Mouse (Mus musculus) intestine, postnatal 0 days (tissue): Measurements from ENCODE around the gene Map6. TPM values are rescaled to one million over a fixed set of nuclear protein-coding genes. Genes with fewer than 3 reads are reported as not detected.

Experiments used
- ATAC-seq: fragments of 200-750 bp; cut with Nextera tagmentation; 2 replicates; pipeline ENCODE4 v1.8.0; 2017; ENCODE audit warnings: mild to moderate bottlenecking, moderate TSS enrichment, moderate library complexity
- H3K27ac ChIP-seq: fragments of 300-500 bp; sonication (generic); 2 replicates; pipeline ENCODE4 v1.5.1; 2014; ENCODE audit warnings: mild to moderate bottlenecking, low read depth, low read length, moderate library complexity
- H3K27me3 ChIP-seq: fragments of 300-500 bp; sonication (generic); replicated peaks from 2 replicates; pipeline ENCODE4 v1.6.1; 2014; ENCODE audit warnings: low read length, mixed read lengths; ENCODE audit not compliant: control insufficient read depth, insufficient read depth
- H3K36me3 ChIP-seq: fragments of 300-500 bp; sonication (generic); 2 replicates; pipeline ENCODE4 v1.6.1; 2014; ENCODE audit warnings: mild to moderate bottlenecking, moderate library complexity; ENCODE audit not compliant: control insufficient read depth, insufficient read depth
- H3K4me1 ChIP-seq: fragments of 300-500 bp; sonication (generic); replicated peaks from 2 replicates; pipeline ENCODE4 v1.6.1; 2014; ENCODE audit warnings: antibody characterized with exemption, low read length, mixed read lengths; ENCODE audit not compliant: control insufficient read depth, insufficient read depth
- H3K4me2 ChIP-seq: fragments of 300-500 bp; sonication (generic); replicated peaks from 2 replicates; pipeline ENCODE4 v1.6.1; 2014; ENCODE audit warnings: low read depth, mild to moderate bottlenecking, moderate library complexity
- H3K4me3 ChIP-seq: fragments of 300-500 bp; sonication (generic); 2 replicates; pipeline ENCODE4 v1.5.1; 2014; ENCODE audit warnings: low read depth, low read length
- H3K9ac ChIP-seq: fragments of 300-500 bp; sonication (generic); 2 replicates; pipeline ENCODE4 v1.6.1; 2014; ENCODE audit warnings: mild to moderate bottlenecking, low read depth, low read length
- H3K9me3 ChIP-seq: fragments of 300-500 bp; sonication (generic); 2 replicates; pipeline ENCODE4 v1.6.1; 2016; ENCODE audit warnings: mixed run types; ENCODE audit not compliant: control insufficient read depth
- CTCF ChIP-seq: sonication (generic); IDR thresholded peaks from 2 replicates; pipeline ENCODE4 v1.5.1; 2016; ENCODE audit warnings: low read depth, mild to moderate bottlenecking, control low read depth, antibody characterized with exemption, moderate library complexity
- WGBS: fragments of 180-500 bp; shearing (Covaris S2); extraction: QIAGEN DNeasy Blood & Tissue Kit; methylation state at CpG from one replicate; pipeline ENCODE4 v1.1.7; 2014; 5-methylcytosine and 5-hydroxymethylcytosine counted together
- polyA plus RNA-seq: library from polyadenylated mRNA; unstranded; fragments of >200 nt; fragmentation: Nextera tagmentation; extraction: Ambion mirVana; gene quantifications from 2 replicates; pipeline ENCODE4 v1.2.1, GENCODE M21; 2015

Gene Map6
- polyA plus RNA-seq, 1 experiment from 2014 or later = 4.1 TPM

DNA sequence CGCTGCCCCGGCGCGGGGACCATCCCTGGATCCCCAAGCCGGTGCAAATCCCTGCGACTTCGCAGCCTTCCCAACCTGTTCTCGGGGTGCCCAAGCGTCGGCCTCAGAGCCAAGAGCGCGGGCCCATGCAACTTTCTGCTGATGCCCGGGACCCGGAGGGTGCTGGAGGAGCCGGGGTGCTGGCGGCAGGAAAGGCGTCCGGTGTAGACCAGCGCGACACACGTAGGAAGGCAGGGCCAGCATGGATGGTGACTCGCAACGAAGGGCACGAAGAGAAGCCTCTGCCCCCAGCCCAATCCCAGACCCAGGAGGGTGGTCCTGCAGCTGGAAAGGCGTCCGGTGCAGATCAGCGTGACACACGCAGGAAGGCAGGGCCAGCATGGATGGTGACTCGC lies 1.3 kb downstream of the Map6 start:
- ATAC-seq = peak; percentile 27
- no peak overlapping the region for H3K9ac ChIP-seq
- H3K27ac ChIP-seq = no peak overlapping the region
- under 1% methylated on average over 29 of the region's 29 CpGs for WGBS
- TF ChIP-seq CTCF = no peak
- H3K4me3 ChIP-seq = peak overlapping the region; percentile 46
- H3K9me3 ChIP-seq = no peaks in the 10 kb centered on the region
- H3K4me1 ChIP-seq = no peaks in the 10 kb centered on the region; the same call in 1 of the 2 replicates
- H3K36me3 ChIP-seq = no peaks in the 10 kb centered on the region
- H3K4me2 ChIP-seq = peak overlapping the region; percentile 68
- H3K27me3 ChIP-seq = peaks cover 49% of the 10 kb centered on the region

DNA sequence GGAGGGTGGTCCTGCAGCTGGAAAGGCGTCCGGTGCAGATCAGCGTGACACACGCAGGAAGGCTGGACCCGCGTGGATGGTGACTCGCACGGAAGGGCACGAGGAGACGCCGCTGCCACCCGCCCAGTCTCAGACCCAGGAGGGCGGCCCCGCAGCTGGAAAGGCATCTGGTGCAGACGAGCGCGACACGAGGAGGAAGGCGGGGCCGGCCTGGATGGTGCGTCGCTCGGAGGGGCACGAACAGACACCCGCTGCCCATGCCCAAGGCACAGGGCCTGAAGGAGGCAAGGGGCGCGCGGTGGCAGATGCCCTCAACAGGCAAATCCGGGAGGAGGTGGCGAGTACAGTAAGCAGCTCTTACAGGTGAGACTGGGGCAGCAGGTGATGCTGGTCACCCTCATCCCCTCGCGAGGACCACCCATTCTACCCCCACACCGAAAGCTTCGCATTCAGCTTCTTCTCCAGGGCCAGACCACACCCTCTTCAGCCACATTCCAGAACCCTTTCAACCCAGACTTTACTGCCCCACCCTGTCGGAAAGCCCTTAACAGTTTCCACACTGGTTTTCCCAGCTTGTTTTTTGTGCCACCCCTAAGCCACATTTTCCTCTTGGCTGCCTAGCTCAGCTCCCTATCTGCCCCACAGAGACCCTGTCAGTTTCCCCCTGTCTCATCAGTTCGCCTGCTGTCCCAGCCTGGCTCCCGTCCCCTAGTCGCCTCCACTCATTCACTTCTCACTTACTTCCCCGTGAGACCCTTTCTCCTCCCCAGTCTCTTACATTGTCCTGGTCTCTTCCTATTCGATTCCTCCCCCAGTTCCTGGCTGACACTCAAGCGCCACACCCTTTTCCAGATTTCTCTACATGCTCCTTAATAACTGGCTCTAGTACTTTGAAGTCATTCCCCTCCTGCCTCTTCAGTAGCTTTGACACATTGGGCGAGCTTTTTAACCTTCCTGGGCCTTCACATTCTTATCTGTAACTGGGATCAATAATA lies 2.0 kb downstream of the Map6 start:
- Histone ChIP-seq H3K4me2 (peak overlapping the region; percentile 68), H3K9ac (no peak overlapping the region), H3K27ac (no peak overlapping the region), H3K36me3 (no peaks in the 10 kb centered on the region), H3K4me1 (no peaks in the 10 kb centered on the region; the same call in 1 of the 2 replicates), H3K4me3 (peak overlapping the region; percentile 46), H3K9me3 (no peaks in the 10 kb centered on the region), H3K27me3 (peaks cover 49% of the 10 kb centered on the region)
- no peak for TF ChIP-seq CTCF
- ATAC-seq = peak; percentile 31; the same call in 1 of the 2 replicates
- whole genome bisulfite sequencing = 10% methylated on average over 42 of the region's 42 CpGs

DNA sequence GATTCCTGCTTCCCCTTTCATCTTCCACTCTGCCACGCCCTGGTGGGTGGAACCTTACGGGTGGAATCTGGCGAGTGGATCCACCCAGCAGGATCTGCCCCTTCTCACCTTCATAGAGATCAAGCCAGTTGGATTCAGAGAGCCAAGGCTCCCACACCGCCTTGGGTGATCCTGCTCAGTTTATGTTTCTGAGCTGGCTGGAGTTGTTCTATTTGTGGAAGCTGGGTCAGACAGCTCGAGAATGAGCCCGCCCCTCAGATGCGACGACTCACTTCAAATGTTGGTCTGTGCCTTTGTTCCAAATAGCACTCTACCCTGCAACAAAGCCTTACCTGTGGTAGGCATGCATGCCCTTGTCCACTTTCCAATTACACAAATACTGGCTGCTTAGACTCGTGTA lies 4.4 kb downstream of the Map6 start:
- Histone ChIP-seq H3K4me1 (no peaks in the 10 kb centered on the region; the same call in 1 of the 2 replicates), H3K4me2 (no peak overlapping the region), H3K9me3 (no peaks in the 10 kb centered on the region), H3K9ac (no peak overlapping the region), H3K4me3 (no peak overlapping the region), H3K27ac (no peak overlapping the region), H3K27me3 (peaks cover 45% of the 10 kb centered on the region), H3K36me3 (no peaks in the 10 kb centered on the region)
- no peak for TF ChIP-seq CTCF
- no peak for ATAC-seq
- 47% methylated on average over 9 of the region's 9 CpGs for WGBS

- Histone ChIP-seq H3K4me1 (no peaks in the 10 kb centered on the region), H3K27ac (no peak overlapping the region)
These were observed 7.9 kb downstream of the Map6 start for GRCm38 (mm10) chr7:99275131-99275530.

DNA sequence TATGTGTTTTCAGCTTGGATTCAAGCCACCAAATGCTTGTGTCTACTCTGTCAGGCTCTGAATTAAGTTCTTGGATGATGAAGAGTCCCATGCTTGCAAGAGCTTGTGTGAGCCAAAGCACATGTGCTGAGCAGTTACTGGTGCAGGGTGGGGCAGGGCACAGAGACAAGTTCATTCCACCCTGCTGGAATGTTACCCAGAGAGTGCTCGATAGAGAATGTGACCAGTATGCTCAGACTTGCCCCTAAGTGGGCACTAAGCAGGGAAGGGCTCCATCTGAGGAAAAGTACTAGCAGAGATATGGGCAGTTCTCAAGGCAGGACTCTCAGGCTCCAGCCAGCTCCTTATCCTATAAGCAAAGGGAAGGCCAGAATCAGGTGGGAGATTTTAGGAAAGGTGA lies 9.4 kb downstream of the Map6 start:
- H3K27me3 ChIP-seq = peaks cover 7% of the 10 kb centered on the region; the same call in 1 of the 2 replicates
- no peak overlapping the region for H3K9ac ChIP-seq
- no peak overlapping the region for H3K4me3 ChIP-seq
- ATAC-seq = no peak
- no peak for TF ChIP-seq CTCF
- H3K36me3 ChIP-seq = no peaks in the 10 kb centered on the region
- H3K4me2 ChIP-seq = no peak overlapping the region
- no peak overlapping the region for H3K27ac ChIP-seq
- 43% methylated on average over 1 of the region's 1 CpGs for WGBS
- no peaks in the 10 kb centered on the region for H3K9me3 ChIP-seq
- no peaks in the 10 kb centered on the region for H3K4me1 ChIP-seq

More at GRCm38 (mm10) chr7:99275131-99275530, 7.9 kb downstream of the Map6 start:
- Histone ChIP-seq H3K9me3 (no peaks in the 10 kb centered on the region), H3K9ac (no peak overlapping the region), H3K36me3 (no peaks in the 10 kb centered on the region), H3K4me3 (no peak overlapping the region), H3K4me2 (no peak overlapping the region), H3K27me3 (peaks cover 10% of the 10 kb centered on the region; the same call in 1 of the 2 replicates)
- WGBS = 71% methylated on average over 6 of the region's 6 CpGs
- no peak for ATAC-seq
- no peak for TF ChIP-seq CTCF

DNA sequence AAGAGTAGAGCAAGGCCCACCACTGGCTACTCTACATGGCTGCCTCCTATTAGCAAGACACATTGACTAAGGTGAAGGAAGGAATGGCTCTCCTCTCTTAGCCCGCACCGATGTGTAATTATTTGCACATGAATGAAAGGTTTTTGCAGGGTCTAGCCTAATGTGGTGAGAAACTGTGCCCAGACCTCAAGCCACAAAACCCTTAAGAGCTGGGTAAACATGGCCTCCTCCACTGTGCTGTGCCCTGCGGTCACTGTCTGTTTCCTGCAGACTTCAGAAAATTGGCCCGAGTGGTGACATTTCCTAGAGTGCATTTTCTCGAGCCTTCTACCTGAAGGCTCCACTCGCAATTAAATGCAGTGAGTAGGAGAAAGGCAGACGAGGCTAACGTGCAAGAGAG lies 11.1 kb downstream of the Map6 start:
- TF ChIP-seq CTCF = no peak
- Histone ChIP-seq H3K9me3 (no peaks in the 10 kb centered on the region), H3K27ac (no peak overlapping the region), H3K4me1 (no peaks in the 10 kb centered on the region), H3K9ac (no peak overlapping the region), H3K36me3 (no peaks in the 10 kb centered on the region), H3K4me2 (no peak overlapping the region), H3K27me3 (no peaks in the 10 kb centered on the region), H3K4me3 (no peak overlapping the region)
- ATAC-seq = no peak
- WGBS = 85% methylated on average over 8 of the region's 8 CpGs
